Mouse (Mus musculus): Measurements from ENCODE around the gene Hook2. TPM values are rescaled to one million over a fixed set of nuclear protein-coding genes. Genes with fewer than 3 reads are reported as not detected.

The Hook2 gene
- total and polyA plus RNA-seq, 3 experiments: 7.1 to 24.7 (median 9.8) TPM

- TF ChIP-seq RAD21 (IDR thresholded peaks at IDR 0.05; ENCODE audit: low read depth, low read length): no peak; the same call in 1 of the 2 replicates
- no peak for TF ChIP-seq NRF1 (IDR thresholded peaks at IDR 0.05; ENCODE audit: low read depth, low read length)
- peak; percentile 86 for TF ChIP-seq BHLHE40 (IDR thresholded peaks at IDR 0.05; ENCODE audit: low read depth, low read length)
- TF ChIP-seq USF1 (IDR thresholded peaks at IDR 0.05; ENCODE audit: low read depth, low read length): no peak
- TF ChIP-seq MEF2A (IDR thresholded peaks at IDR 0.05; ENCODE audit: borderline replicate concordance, low read depth, low read length): peak; percentile 48; the same call in 1 of the 2 replicates
- peak; percentile 84 for TF ChIP-seq IRF4 (IDR thresholded peaks at IDR 0.05; ENCODE audit: low read depth, low read length)
- TF ChIP-seq ZC3H11A (IDR thresholded peaks at IDR 0.05; ENCODE audit: low read depth, low read length): no peak
- TF ChIP-seq JUND (conservative IDR thresholded peaks at IDR 0.05; ENCODE audit: low read depth, low read length): 0 out of 2 replicates have a peak, but pooled peaks have one; percentile 9
- TF ChIP-seq EP300 (IDR thresholded peaks at IDR 0.05; ENCODE audit: low read length): peak; percentile 71
- peak; percentile 54 for TF ChIP-seq MAX (IDR thresholded peaks at IDR 0.05; ENCODE audit: low read length)
- 0 out of 2 replicates have a peak, but pooled peaks have one; percentile 59 for TF ChIP-seq UBTF (IDR thresholded peaks at IDR 0.05; ENCODE audit: low read depth, low read length)
- 0 out of 2 replicates have a peak, but pooled peaks have one; percentile 40 for TF ChIP-seq CHD2 (IDR thresholded peaks at IDR 0.05; ENCODE audit: low read length)
- no peak for TF ChIP-seq KAT2A (IDR thresholded peaks at IDR 0.05; ENCODE audit: insufficient replicate concordance, low read length)
- no peak; the same call in 1 of the 2 replicates for TF ChIP-seq POLR2AphosphoS2 (IDR thresholded peaks at IDR 0.05; ENCODE audit: low read depth, low read length)
- TF ChIP-seq ZMIZ1 (IDR thresholded peaks at IDR 0.05; ENCODE audit: low read depth, low read length): peak; percentile 62; the same call in 1 of the 2 replicates
- TF ChIP-seq SMC3 (IDR thresholded peaks at IDR 0.05; ENCODE audit: low read depth, low read length): peak; percentile 20; the same call in 1 of the 2 replicates
- 0 out of 2 replicates have a peak, but pooled peaks have one; percentile 32 for TF ChIP-seq TBP (conservative IDR thresholded peaks at IDR 0.05; ENCODE audit: low read depth, low read length)
- 0 out of 2 replicates have a peak, but pooled peaks have one; percentile 25 for TF ChIP-seq ELF1 (IDR thresholded peaks at IDR 0.05; ENCODE audit: low read depth, low read length)
- TF ChIP-seq NELFE (IDR thresholded peaks at IDR 0.05; ENCODE audit: low read depth, low read length): no peak
- no peak for TF ChIP-seq MAFK (IDR thresholded peaks at IDR 0.05; ENCODE audit: insufficient replicate concordance, low read length)
- TF ChIP-seq GABPA (IDR thresholded peaks at IDR 0.05; ENCODE audit: insufficient replicate concordance, low read depth, low read length): no peak
- no peak for TF ChIP-seq POLR2A (IDR thresholded peaks at IDR 0.05; ENCODE audit: low read depth, low read length)
- TF ChIP-seq PAX5 (IDR thresholded peaks at IDR 0.05; ENCODE audit: low read length): no peak
- peak; percentile 51 for TF ChIP-seq HCFC1 (IDR thresholded peaks at IDR 0.05; ENCODE audit: low read depth, low read length)
- no peak for TF ChIP-seq RCOR1 (conservative IDR thresholded peaks at IDR 0.05; ENCODE audit: low read depth, low read length)
- TF ChIP-seq ZKSCAN1 (IDR thresholded peaks at IDR 0.05; ENCODE audit: borderline replicate concordance, low read depth, low read length): no peak
- TF ChIP-seq CHD1 (IDR thresholded peaks at IDR 0.05; ENCODE audit: low read depth, low read length): peak; percentile 95
- no peak for TF ChIP-seq CTCF (conservative IDR thresholded peaks at IDR 0.05 in 1 of 2, IDR thresholded peaks at IDR 0.05 in 1 of 2; ENCODE audit: low read depth in 2 of 2, low read length in 2 of 2)
- TF ChIP-seq SIN3A (IDR thresholded peaks at IDR 0.05; ENCODE audit: low read length): 0 out of 2 replicates have a peak, but pooled peaks have one; percentile 71
- peak; percentile 67; the same call in 1 of the 2 replicates for TF ChIP-seq ETS1 (conservative IDR thresholded peaks at IDR 0.05; ENCODE audit: low read depth, low read length)
- no peak for TF ChIP-seq USF2 (conservative IDR thresholded peaks at IDR 0.05; ENCODE audit: low read depth, low read length)
- 0 out of 2 replicates have a peak, but pooled peaks have one; percentile 23 for TF ChIP-seq MAZ (IDR thresholded peaks at IDR 0.05; ENCODE audit: low read depth, low read length)
- peak; percentile 81 for TF ChIP-seq MXI1 (IDR thresholded peaks at IDR 0.05; ENCODE audit: low read depth, low read length)
- TF ChIP-seq TCF12 (IDR thresholded peaks at IDR 0.05; ENCODE audit: low read depth, low read length): peak; percentile 50; the same call in 1 of the 2 replicates
- 0 out of 2 replicates have a peak, but pooled peaks have one; percentile 20 for TF ChIP-seq MYC (IDR thresholded peaks at IDR 0.05; ENCODE audit: low read depth, low read length)
- no peak for TF ChIP-seq JUN (IDR thresholded peaks at IDR 0.05; ENCODE audit: insufficient read depth, low read depth, low read length)
- TF ChIP-seq E2F4 (IDR thresholded peaks at IDR 0.05; ENCODE audit: insufficient replicate concordance, low read depth, low read length): no peak
- TF ChIP-seq ZNF384 (IDR thresholded peaks at IDR 0.05; ENCODE audit: low read depth, low read length): peak; percentile 55
- Histone ChIP-seq H3K4me1 (ENCODE audit: control insufficient read depth in 1 of 2, insufficient read depth in 2 of 2) (peaks cover 6 to 26% of the 10 kb centered on the region in 2 experiments; a peak in 3 of 4 replicates), H3K4me2 (ENCODE audit: insufficient read depth, low read depth, poor library complexity, severe bottlenecking) (peak overlapping the region; percentile 98), H3K9me3 (replicated peaks; ENCODE audit: low read length) (no peaks in the 10 kb centered on the region), H3K27ac (ENCODE audit: insufficient read depth, low read depth) (peak overlapping the region; percentile 92), H3K27me3 (replicated peaks) (no peaks in the 10 kb centered on the region), H3K4me3 (replicated peaks in 1 of 3; ENCODE audit: low read depth in 2 of 3, low read length in 2 of 3, poor library complexity in 1 of 3) (peak overlapping the region; percentile 35 to 94 (median 51)), H3K9ac (ENCODE audit: insufficient read depth, low read depth) (peak overlapping the region; percentile 88), H3K79me2 (replicated peaks; ENCODE audit: control insufficient read depth, extremely low read depth, insufficient read depth, poor library complexity, severe bottlenecking) (peaks cover 26% of the 10 kb centered on the region), H3K36me3 (replicated peaks in 1 of 2; ENCODE audit: control insufficient read depth in 1 of 2, insufficient read depth in 1 of 2, low read length in 1 of 2) (peaks cover 25 to 37% of the 10 kb centered on the region in 2 experiments)
- peak; percentile 52 for DNase-seq (ENCODE audit: extremely low read depth)
- in situ Hi-C loops (cut with MboI; ENCODE audit: low pct_ligation_motif_present, low pct_unique_long_range_greater_than_20kb, low sequenced_read_pairs): loop anchor here (5.0 kb wide), 1 partner anchor 33 kb away; no protein-coding TSS in a partner anchor
- dilution Hi-C loops (cut with MboI; ENCODE audit: extremely low pct_ligation_motif_present, extremely low pct_unique_long_range_greater_than_20kb, low sequenced_read_pairs): no loop called here
Measured at GRCm38 (mm10) chr8:84974543-84975142, 15.8 kb upstream of the Hook2 start.
